Mouse (Mus musculus) naive thymus-derived CD4-positive, alpha-beta T cell, adult 5 months (primary cell): ENCODE results near the gene Cox11. TPM values are rescaled to one million over a fixed set of nuclear protein-coding genes. Genes with fewer than 3 reads are reported as not detected.

Experiments
- polyA plus RNA-seq: library from polyadenylated mRNA; unstranded; fragments of 100-300 nt; shearing (Covaris generic); gene quantifications from one replicate; pipeline ENCODE4 v1.2.1, GENCODE M21; 2017

The Cox11 gene
- 41.3 TPM for polyA plus RNA-seq

GRCm38 (mm10) chr11:90637440-90638311, at the start of gene Cox11, which contains the start of gene Stxbp4:
Cox11 (plus strand) TSS chr11:90638173.
Stxbp4 (minus strand) TSS chr11:90638084.

GRCm38 (mm10) chr11:90687460-90688416, 49.8 kb downstream of the Cox11 start, which contains the start of gene Tom1l1:
Tom1l1 (minus strand) TSS chr11:90688366.

Other genes starting within 250 kb of the Cox11 start
- gene Hlf, start 247.3 kb upstream of the Cox11 start, polyA plus RNA-seq = 1.2 TPM
- gene Stxbp4, start 89 bp upstream of the Cox11 start, polyA plus RNA-seq = 3.2 TPM
- gene Tom1l1, start 50.2 kb downstream of the Cox11 start, polyA plus RNA-seq = 1.4 TPM